Mouse (Mus musculus) neural tube, embryonic 14.5 days (tissue): ENCODE measurements around the gene Lyve1. TPM values are rescaled to one million over a fixed set of nuclear protein-coding genes. Genes with fewer than 3 reads are reported as not detected.
A peak's percentile ranks its signal among the peaks of the same experiment; 100 is the strongest.

Experiments
- ATAC-seq: fragments of 200-750 bp; cut with Nextera tagmentation; 2 replicates; pipeline ENCODE4 v1.8.0; 2017; ENCODE audit warnings: low read depth, mild to moderate bottlenecking, moderate TSS enrichment, moderate library complexity
- H3K27ac ChIP-seq: fragments of 300-500 bp; sonication (generic); 2 replicates; pipeline ENCODE4 v1.5.1; 2014; ENCODE audit warnings: low read depth, mild to moderate bottlenecking, control low read depth, low read length, moderate library complexity, mixed read lengths
- H3K27me3 ChIP-seq: fragments of 300-500 bp; sonication (generic); 2 replicates; pipeline ENCODE4 v1.6.1; 2014; ENCODE audit warnings: low read length; ENCODE audit not compliant: control insufficient read depth, insufficient read depth
- H3K36me3 ChIP-seq: fragments of 300-500 bp; sonication (generic); 2 replicates; pipeline ENCODE4 v1.6.1; 2014; ENCODE audit warnings: low read length, mixed read lengths; ENCODE audit not compliant: control insufficient read depth, insufficient read depth
- H3K4me1 ChIP-seq: fragments of 300-500 bp; sonication (generic); 2 replicates; pipeline ENCODE4 v1.6.1; 2014; ENCODE audit warnings: low read length; ENCODE audit not compliant: control insufficient read depth, insufficient read depth
- H3K4me2 ChIP-seq: fragments of 300-500 bp; sonication (generic); 2 replicates; pipeline ENCODE4 v1.6.1; 2014; ENCODE audit warnings: mild to moderate bottlenecking, low read depth, low read length, control low read depth
- H3K4me3 ChIP-seq: fragments of 300-500 bp; sonication (generic); 2 replicates; pipeline ENCODE4 v1.5.1; 2014; ENCODE audit warnings: low read depth, low read length, control low read depth, mixed read lengths
- H3K9ac ChIP-seq: fragments of 300-500 bp; sonication (generic); replicated peaks from 2 replicates; pipeline ENCODE4 v1.6.1; 2014; ENCODE audit warnings: low read depth, mild to moderate bottlenecking, control low read depth, low read length, mixed read lengths
- H3K9me3 ChIP-seq: fragments of 300-500 bp; sonication (generic); 2 replicates; pipeline ENCODE4 v1.6.1; 2016; ENCODE audit warnings: low read length; ENCODE audit not compliant: control insufficient read depth
- WGBS: fragments of 180-500 bp; shearing (Covaris S2); extraction: QIAGEN DNeasy Blood & Tissue Kit; methylation state at CpG from one replicate; pipeline ENCODE4 v1.1.7; 2014; 5-methylcytosine and 5-hydroxymethylcytosine counted together
- polyA plus RNA-seq: library from polyadenylated mRNA; unstranded; fragments of >200 nt; fragmentation: Nextera tagmentation; extraction: Ambion mirVana; gene quantifications from 2 replicates; pipeline ENCODE4 v1.2.1, GENCODE M21; 2014

Lyve1 gene
- polyA plus RNA-seq, 1 experiment from 2014 or later, result 0.44 TPM

DNA sequence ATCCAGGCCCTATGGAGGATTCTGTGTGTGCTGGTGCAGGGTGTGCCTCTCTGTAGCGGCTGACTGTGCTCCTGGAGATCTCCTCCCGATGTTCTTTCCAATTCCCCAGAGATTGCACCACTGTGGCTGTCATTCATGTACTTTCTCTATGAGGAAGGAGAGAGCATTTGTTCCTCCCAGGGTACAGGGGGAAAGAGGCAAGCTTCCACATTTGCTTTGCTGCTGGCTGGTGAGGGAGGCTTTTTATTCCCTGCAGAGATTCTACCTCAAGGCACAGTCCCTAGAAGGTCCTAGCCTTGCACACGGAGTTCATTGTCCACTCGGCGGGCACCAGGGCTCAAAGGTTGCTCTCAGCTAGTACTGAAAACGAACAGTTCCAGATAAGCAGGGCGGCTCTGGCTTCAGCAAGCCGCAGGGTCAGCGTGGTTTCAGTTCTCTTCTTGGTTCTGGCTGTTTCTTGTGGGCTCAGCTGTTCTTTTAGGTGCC, 28.5 kb upstream of the Lyve1 start:
- Histone ChIP-seq H3K27me3 (no peaks in the 10 kb centered on the region), H3K9ac (no peak overlapping the region), H3K4me2 (no peak overlapping the region), H3K4me3 (no peak overlapping the region), H3K9me3 (no peaks in the 10 kb centered on the region), H3K4me1 (no peaks in the 10 kb centered on the region), H3K36me3 (no peaks in the 10 kb centered on the region), H3K27ac (no peak overlapping the region)
- WGBS, result 82% methylated on average over 9 of the region's 9 CpGs
- no peak for ATAC-seq

DNA sequence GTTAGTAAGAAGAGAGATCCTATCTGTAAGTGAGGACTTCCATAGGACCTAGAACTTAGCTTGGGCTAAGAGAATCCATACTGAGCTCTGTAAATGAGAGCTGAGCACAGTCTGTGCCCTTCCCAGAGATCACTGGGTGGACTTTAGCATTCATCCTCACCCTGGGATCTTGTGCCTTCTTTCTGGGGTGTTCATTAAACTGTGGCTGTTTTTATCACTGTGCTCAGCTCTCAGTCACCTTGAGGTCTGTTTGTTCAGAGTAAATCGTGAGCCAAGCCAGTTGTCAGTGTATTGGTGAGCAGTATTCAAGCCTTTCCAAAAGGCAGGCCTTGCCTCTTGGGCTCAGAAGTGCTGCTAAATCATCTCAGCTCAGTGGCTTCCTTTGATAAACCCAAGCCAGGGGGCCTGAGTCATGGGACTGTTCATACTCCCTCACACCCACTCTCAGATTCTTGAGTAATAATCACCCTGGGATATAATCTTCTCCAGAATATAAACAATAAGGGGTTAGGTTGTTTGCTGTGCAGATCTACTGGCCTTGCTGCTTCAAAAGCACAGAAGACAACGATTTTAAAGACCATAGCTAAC, 18.8 kb upstream of the Lyve1 start:
- no peak overlapping the region for H3K4me3 ChIP-seq
- no peaks in the 10 kb centered on the region for H3K27me3 ChIP-seq
- H3K4me2 ChIP-seq, result no peak overlapping the region
- no peaks in the 10 kb centered on the region for H3K9me3 ChIP-seq
- H3K36me3 ChIP-seq, result no peaks in the 10 kb centered on the region
- no peak overlapping the region for H3K9ac ChIP-seq
- no peaks in the 10 kb centered on the region for H3K4me1 ChIP-seq
- no peak overlapping the region for H3K27ac ChIP-seq
- ATAC-seq, result no peak
- 83% methylated on average over 2 of the region's 2 CpGs for WGBS

DNA sequence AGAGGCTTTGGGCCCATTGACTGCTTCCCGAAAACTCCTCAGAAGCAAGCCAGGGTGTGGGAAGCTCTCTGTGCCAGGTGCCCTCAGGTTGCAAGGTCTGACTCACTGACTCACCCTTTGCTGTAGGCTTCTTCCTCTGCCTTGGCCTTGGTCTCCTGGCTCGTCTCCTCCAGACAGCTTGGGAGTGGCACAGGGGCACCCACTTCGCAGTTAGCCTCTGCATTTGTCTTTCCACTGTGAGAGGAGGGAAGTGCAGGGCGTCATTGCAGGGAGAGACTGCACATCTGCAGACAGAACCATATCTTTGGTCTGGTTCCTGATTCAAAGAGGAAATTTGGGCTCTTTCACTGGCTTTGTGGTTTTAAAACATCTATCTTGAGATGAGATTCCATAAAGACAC, 15.0 kb upstream of the Lyve1 start:
- no peaks in the 10 kb centered on the region for H3K36me3 ChIP-seq
- no peaks in the 10 kb centered on the region for H3K27me3 ChIP-seq
- no peak for ATAC-seq
- 99% methylated on average over 4 of the region's 4 CpGs for WGBS
- H3K4me1 ChIP-seq, result no peaks in the 10 kb centered on the region
- no peaks in the 10 kb centered on the region for H3K9me3 ChIP-seq
- no peak overlapping the region for H3K27ac ChIP-seq
- H3K9ac ChIP-seq, result no peak overlapping the region
- H3K4me3 ChIP-seq, result no peak overlapping the region
- H3K4me2 ChIP-seq, result no peak overlapping the region

DNA sequence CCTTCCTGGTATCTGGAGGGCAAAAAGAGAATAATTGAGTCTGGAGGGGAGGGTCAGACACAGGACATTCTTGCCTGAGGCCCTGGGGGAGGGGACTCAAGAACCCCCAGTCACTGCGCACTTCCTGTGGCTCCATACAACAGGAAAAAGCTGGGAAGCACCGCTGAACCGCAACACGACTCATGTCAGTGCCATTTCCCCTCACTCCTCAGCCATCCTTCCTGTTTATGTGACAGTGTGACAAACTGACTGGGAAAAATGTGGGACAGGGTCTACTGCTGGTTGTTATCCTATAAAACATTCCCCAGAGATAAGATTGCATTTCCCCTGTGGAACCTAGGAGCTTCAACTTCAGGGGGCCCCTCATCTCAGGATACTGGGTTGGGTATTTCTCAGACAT, 13.9 kb upstream of the Lyve1 start:
- 83% methylated on average over 4 of the region's 4 CpGs for WGBS
- Histone ChIP-seq H3K9ac (no peak overlapping the region), H3K27ac (no peak overlapping the region), H3K36me3 (no peaks in the 10 kb centered on the region), H3K27me3 (no peaks in the 10 kb centered on the region), H3K4me1 (no peaks in the 10 kb centered on the region), H3K4me2 (no peak overlapping the region), H3K9me3 (no peaks in the 10 kb centered on the region), H3K4me3 (no peak overlapping the region)
- no peak for ATAC-seq

DNA sequence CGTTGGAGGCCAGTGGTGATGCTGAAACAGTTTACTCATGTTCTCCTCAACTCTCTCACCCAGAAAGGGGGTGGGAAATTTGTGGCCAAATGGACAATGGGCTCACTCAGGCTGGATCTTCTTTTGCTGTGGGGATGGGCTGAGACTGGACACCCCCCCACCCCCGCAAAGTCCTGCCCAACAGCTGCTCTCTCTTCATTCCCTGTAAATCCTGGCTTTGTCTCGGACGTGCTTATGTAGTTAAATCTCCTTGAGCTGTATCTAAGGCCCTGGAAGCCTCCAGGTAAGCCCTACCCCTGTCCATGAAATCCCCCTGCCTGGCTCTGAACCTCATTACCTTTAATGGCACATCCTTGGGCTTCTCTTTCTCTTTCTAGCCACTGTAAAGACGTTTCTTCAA, 5.8 kb upstream of the Lyve1 start:
- H3K9ac ChIP-seq, result no peak overlapping the region
- H3K4me1 ChIP-seq, result no peaks in the 10 kb centered on the region
- H3K27me3 ChIP-seq, result no peaks in the 10 kb centered on the region
- H3K4me3 ChIP-seq, result no peak overlapping the region
- H3K27ac ChIP-seq, result no peak overlapping the region
- WGBS, result 82% methylated on average over 5 of the region's 5 CpGs
- H3K36me3 ChIP-seq, result no peaks in the 10 kb centered on the region
- no peak for ATAC-seq
- no peaks in the 10 kb centered on the region for H3K9me3 ChIP-seq
- H3K4me2 ChIP-seq, result no peak overlapping the region

DNA sequence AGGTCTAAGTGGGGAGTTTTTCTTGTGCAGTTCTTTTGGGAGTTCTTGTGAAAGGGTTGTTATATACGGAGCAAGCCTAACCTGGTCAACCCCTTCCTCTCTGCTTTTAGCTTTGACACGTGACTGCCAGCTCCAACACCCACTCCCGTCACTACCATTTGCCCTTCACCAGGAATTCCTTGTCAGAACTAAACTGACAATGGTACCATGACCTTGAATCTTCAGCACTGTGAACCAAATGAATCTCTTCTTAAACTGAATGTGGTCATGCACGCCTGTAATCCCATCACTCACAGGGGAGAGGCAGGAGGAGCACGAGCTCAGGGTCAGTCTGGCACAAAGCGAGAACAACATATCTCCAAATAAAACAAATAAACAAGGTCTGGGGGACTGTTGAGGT, 4.1 kb upstream of the Lyve1 start:
- WGBS, result 90% methylated on average over 6 of the region's 6 CpGs
- no peaks in the 10 kb centered on the region for H3K36me3 ChIP-seq
- H3K9ac ChIP-seq, result no peak overlapping the region
- ATAC-seq, result no peak
- no peaks in the 10 kb centered on the region for H3K27me3 ChIP-seq
- no peaks in the 10 kb centered on the region for H3K4me1 ChIP-seq
- H3K9me3 ChIP-seq, result no peaks in the 10 kb centered on the region
- H3K27ac ChIP-seq, result no peak overlapping the region
- H3K4me3 ChIP-seq, result no peak overlapping the region
- H3K4me2 ChIP-seq, result no peak overlapping the region

DNA sequence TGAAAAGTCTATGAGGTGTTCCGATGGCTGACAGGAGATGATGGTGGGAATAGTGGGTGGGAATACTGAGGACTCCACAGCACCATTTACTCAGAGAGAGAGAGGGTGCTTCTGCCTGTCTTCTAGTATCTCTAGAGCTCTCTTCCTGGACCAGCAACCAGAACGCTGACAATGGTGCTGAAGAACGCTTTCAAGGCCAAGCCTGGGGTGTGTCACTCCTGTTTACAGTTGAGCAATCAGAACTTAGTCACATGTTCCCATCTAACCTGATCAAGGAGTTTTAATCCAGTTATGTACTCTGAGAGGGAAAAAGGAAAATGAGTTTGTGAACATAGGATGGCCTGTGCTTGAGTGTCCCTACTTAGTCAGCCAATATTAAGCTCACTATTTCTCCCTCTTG, 3.0 kb upstream of the Lyve1 start:
- H3K9me3 ChIP-seq, result no peaks in the 10 kb centered on the region
- no peaks in the 10 kb centered on the region for H3K4me1 ChIP-seq
- 98% methylated on average over 3 of the region's 3 CpGs for WGBS
- no peak overlapping the region for H3K27ac ChIP-seq
- H3K27me3 ChIP-seq, result no peaks in the 10 kb centered on the region
- no peak overlapping the region for H3K4me2 ChIP-seq
- ATAC-seq, result no peak
- no peaks in the 10 kb centered on the region for H3K36me3 ChIP-seq
- H3K9ac ChIP-seq, result no peak overlapping the region
- no peak overlapping the region for H3K4me3 ChIP-seq

DNA sequence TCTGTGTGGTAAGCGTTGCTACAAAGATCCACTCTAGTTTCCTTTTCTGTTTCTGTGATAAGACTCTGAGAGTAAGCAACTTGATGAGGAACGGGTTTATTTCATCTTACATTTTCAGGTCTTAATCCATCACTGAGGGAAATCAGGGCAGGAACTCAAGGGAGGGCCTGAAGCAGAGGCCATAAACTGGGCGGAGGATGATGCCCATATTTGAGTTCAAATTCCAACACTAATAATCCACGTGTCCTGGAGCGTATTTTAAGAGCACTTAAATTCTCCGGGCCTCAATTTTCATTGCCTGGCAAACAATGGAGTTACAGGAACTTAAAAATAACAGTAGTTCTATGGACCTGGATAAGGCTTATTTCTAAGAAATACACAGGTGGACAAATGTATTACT, 2.5 kb upstream of the Lyve1 start:
- H3K4me2 ChIP-seq, result no peak overlapping the region
- H3K36me3 ChIP-seq, result no peaks in the 10 kb centered on the region
- no peak for ATAC-seq
- H3K4me1 ChIP-seq, result no peaks in the 10 kb centered on the region
- H3K9me3 ChIP-seq, result no peaks in the 10 kb centered on the region
- no peaks in the 10 kb centered on the region for H3K27me3 ChIP-seq
- 88% methylated on average over 6 of the region's 6 CpGs for WGBS
- no peak overlapping the region for H3K27ac ChIP-seq
- H3K4me3 ChIP-seq, result no peak overlapping the region
- no peak overlapping the region for H3K9ac ChIP-seq

DNA sequence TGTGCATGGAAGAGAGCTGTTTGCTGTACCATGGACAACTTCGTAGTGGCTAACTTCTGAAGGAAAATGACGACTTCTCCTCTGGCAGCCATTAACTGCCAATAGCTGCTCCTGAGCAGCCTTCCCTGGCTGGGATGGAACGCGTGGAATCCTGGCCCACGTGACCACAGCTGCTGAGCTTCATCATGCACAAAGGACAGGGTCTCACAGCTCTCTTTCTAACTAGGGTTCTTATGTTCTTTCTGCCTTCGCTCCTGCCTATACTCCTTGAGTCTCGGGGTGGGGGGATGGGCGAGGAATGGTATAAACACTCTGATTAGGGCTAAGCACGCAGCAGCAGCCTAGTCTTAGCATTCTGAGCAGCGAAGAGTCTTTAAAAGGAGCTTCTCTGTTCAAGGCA, 2.0 kb upstream of the Lyve1 start:
- WGBS, result 55% methylated on average over 10 of the region's 10 CpGs
- Histone ChIP-seq H3K9me3 (no peaks in the 10 kb centered on the region), H3K27me3 (no peaks in the 10 kb centered on the region), H3K4me1 (no peaks in the 10 kb centered on the region), H3K4me2 (no peak overlapping the region), H3K27ac (no peak overlapping the region), H3K9ac (no peak overlapping the region), H3K36me3 (no peaks in the 10 kb centered on the region), H3K4me3 (no peak overlapping the region)
- ATAC-seq, result peak; percentile 44; the same call in 1 of the 2 replicates
